Mouse (Mus musculus) layer of hippocampus, postnatal 10 days (tissue): ENCODE data around the gene Jph4. TPM values are rescaled to one million over a fixed set of nuclear protein-coding genes. Genes with fewer than 3 reads are reported as not detected.

Source experiments
- DNase-seq, 2 experiments: peaks; one replicate each; pipeline ENCODE4 v3.0.0; 2021; ENCODE audit warnings: low spot score in 2 of 2
- long read RNA-seq: library from polyadenylated mRNA; stranded (forward); transcript quantifications from one replicate; pipeline ENCODE4 v2.0.0, GENCODE M21; 2023
- total RNA-seq, 2 experiments: library from RNA; stranded (reverse); gene quantifications; 2 replicates each; pipeline ENCODE4 v1.2.3; 2021

Jph4 gene
- 100 to 1,000 TPM; 410 to 431 TPM for total RNA-seq
- long read RNA-seq, full-length matches to known transcripts: 34 of 158 reads
- long read RNA-seq, partial matches to known transcripts: 82 of 158 reads
- long read RNA-seq, other reads (novel, unspliced or antisense): 42 of 158 reads

DNA sequence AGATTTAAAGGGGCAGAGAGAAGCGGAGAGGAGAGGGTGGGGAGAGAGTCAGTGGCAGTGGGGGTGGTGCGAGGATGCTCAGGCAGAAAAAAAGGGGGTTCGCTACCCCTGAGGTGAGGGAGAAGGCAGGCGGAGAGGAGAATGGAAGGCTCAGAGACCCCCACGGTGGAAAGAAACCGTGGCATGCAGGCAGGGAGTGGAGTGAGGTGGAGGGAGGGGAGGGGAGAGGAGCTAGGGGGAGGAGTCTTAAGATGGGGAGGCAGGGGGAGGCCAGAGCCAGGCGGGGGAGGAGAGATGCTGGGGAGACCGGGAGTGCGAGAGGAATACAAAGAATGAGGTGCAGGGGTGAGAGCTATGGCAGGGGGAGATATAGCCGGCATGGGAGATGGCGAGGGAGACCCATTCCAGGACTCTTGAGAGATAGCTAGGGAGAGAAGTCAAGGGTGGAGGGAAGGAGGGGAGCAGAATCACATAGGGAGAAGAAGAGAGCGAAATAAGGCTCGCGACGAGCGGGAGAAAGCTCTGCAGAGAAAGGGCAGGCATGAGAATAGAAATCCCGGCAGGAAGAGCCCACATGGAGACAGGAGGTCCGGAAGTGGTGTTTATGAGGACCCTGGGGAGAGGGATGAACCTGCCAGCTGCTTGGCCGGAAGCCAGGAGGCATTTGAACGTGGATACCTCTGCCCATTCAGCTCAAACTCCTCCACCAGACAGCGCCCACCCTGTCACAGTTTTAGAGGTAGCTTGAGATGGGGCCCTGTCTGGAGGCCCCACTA is at the start of gene Jph4:
Jph4 (minus strand) TSS at position 511 of the 776 bp plus-strand sequence.
- DNase-seq: peak; percentile 63 to 65

GRCm38 (mm10) chr14:55164172-55164806 is 47.6 kb upstream of the Jph4 start:
- no peak for DNase-seq

DNA sequence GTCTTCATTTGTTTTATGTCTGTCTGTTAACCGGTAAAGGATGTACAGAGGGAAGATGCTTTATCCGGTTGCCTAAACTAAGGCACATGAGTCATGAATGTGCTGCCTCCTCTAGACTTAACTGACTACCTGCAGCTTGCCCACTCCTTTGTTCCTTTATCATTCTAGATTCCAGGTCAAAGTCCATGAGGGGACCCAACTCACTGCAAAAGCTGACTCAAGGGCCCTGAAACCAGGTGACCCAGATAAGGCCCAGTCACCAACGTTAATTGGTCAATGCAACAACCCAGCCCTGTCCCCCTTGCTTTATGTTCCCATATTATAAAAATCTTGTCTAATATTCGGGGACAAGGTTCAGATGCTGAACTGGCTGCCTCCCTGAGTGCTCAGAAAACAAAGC is 45.4 kb upstream of the Jph4 start:
- no peak for DNase-seq

GRCm38 (mm10) chr14:55161098-55161634 is 44.4 kb upstream of the Jph4 start:
- DNase-seq: peak; percentile 83 to 86

- DNase-seq: no peak
Measured at GRCm38 (mm10) chr14:55160251-55161071, 43.7 kb upstream of the Jph4 start.

GRCm38 (mm10) chr14:55157322-55158065 is 40.8 kb upstream of the Jph4 start:
- no peak for DNase-seq

GRCm38 (mm10) chr14:55152951-55153481 is 36.3 kb upstream of the Jph4 start:
- DNase-seq: no peak

GRCm38 (mm10) chr14:55152174-55152573 is 35.4 kb upstream of the Jph4 start:
- DNase-seq: no peak

DNA sequence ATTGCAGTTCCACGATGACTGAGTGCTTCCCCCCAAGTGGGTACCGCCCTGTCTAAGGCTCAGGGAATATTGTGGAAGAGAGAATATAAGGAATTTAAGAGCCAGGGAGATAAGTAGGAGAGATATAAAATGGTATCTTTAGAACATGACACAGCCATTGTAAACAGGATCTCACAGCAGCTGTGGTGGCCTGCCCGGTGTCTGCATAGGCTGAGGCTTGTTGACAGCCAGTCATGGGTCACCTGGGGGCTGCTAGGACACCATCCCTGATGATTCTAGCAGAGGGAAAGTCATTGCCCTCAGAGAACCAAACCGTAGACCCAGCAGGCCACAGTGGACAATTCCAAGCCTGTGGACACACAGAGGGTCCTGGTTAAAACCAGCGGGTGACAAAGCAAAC is 34.2 kb upstream of the Jph4 start:
- DNase-seq: no peak

- DNase-seq: peak in 1 of 2 experiments; percentile 28
Measured at GRCm38 (mm10) chr14:55149041-55149440, 32.3 kb upstream of the Jph4 start.

DNA sequence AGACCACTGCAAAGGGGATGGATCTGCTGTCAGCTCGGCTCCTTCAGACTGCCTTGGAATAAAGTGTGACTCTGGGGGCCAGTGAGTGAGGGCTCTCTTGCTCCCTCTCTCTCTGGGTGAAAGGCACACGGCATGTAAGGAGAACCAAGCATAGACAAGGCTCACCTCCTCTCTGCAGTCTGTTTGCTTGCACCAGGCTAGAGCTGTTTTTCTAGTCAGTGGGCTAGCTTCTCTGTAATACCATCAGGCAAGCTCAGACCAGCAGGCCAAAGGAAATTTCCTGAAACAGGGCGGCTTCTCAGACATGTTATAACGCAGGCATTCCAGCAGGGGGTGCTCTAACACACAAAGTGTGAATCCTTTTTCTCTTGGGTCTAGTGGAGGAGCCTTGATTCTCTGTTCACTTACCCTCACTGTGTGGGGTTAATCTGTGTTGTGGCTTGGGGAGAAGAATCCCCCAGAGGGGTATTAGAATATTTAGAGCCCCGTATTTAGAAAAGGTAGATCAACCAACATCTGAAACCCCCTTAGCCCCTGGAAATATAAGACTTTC is 31.7 kb upstream of the Jph4 start:
- peak; percentile 85 to 86 for DNase-seq

GRCm38 (mm10) chr14:55146829-55147401 is 30.2 kb upstream of the Jph4 start:
- peak in 1 of 2 experiments; percentile 35 for DNase-seq

- DNase-seq: no peak
Measured at GRCm38 (mm10) chr14:55146324-55146723, 29.6 kb upstream of the Jph4 start.

- no peak for DNase-seq
Measured at GRCm38 (mm10) chr14:55139313-55139712, 22.6 kb upstream of the Jph4 start.

- no peak for DNase-seq
Measured at GRCm38 (mm10) chr14:55135676-55136075, 18.9 kb upstream of the Jph4 start.

DNA sequence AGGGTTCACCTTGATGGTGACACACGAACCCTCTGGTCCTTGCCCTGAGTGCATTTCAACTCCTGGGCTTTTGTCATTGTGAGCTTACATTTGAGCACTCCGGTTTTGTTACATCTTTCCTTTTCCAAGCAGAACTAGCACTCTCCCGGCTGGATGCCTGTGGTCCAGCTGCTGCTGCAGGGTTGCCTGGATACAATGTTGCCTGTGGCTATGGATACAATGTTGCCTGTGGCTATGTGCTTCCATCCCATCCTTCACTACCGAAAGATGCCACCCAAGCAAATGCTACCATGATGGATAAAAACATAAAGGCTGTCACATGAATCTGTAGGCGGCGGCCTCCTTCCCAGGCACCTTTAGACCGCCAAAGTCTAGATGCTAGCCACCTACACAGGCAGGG is 9.8 kb upstream of the Jph4 start:
- DNase-seq: peak; percentile 31 to 44

DNA sequence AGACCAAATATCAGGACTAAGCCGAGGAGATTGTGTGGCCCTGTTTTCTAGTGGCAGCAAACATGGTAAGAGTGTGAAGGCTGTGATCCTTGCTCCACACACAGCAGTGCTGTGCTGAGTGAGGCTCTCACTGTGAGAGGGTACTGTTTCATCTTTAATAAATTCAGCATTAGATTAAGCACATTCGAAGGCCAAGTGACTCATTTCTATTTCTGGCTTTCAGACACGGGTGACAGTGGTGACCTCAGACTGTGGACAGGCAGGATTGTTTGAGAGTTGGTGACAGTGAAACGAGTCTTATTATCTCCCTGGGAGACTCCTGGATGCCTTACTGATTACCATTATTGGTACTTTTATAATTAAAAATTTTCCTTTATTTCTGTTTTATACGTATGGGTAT is 9.0 kb upstream of the Jph4 start:
- no peak for DNase-seq

GRCm38 (mm10) chr14:55122359-55122758 is 5.6 kb upstream of the Jph4 start:
- DNase-seq: no peak

GRCm38 (mm10) chr14:55121947-55122346 is 5.2 kb upstream of the Jph4 start:
- DNase-seq: peak; percentile 69 to 80
